Mouse (Mus musculus) C2C12 (cell line): ENCODE measurements around the gene Gm14124. TPM values are rescaled to one million over a fixed set of nuclear protein-coding genes. Genes with fewer than 3 reads are reported as not detected.

ENCODE experiments used
- H3K27me3 ChIP-seq: one replicate; pipeline ENCODE4 v1.6.1; 2011; ENCODE audit not compliant: control insufficient read depth, insufficient read depth, insufficient read length
- H3K36me3 ChIP-seq: one replicate; pipeline ENCODE4 v1.6.1; 2011; ENCODE audit not compliant: control insufficient read depth, insufficient read depth
- H3K4me3 ChIP-seq: one replicate; pipeline ENCODE4 v1.5.1; 2011; ENCODE audit warnings: mild to moderate bottlenecking, control low read depth; ENCODE audit not compliant: poor library complexity, insufficient read depth, severe bottlenecking
- H3K79me2 ChIP-seq: one replicate; pipeline ENCODE4 v1.6.1; 2011; ENCODE audit not compliant: control insufficient read depth, insufficient read depth
- H3K79me3 ChIP-seq: one replicate; pipeline ENCODE4 v1.6.1; 2011; ENCODE audit warnings: low read depth, control low read depth
- H3ac ChIP-seq: one replicate; pipeline ENCODE3; 2011; ENCODE audit warnings: low read depth; ENCODE audit not compliant: control insufficient read depth, insufficient read length
- CEBPB ChIP-seq: IDR thresholded peaks from one replicate; pipeline ENCODE4 v1.6.1; 2011; ENCODE audit warnings: low read depth, mild to moderate bottlenecking, control low read depth, moderate library complexity
- CTCF ChIP-seq: IDR thresholded peaks from one replicate; pipeline ENCODE4 v1.5.1; 2011; ENCODE audit not compliant: control insufficient read depth, insufficient read depth, insufficient read length
- FOSL1 ChIP-seq: IDR thresholded peaks from one replicate; pipeline ENCODE4 v1.8.0; 2011; ENCODE audit warnings: mild to moderate bottlenecking, low read length; ENCODE audit not compliant: poor library complexity, insufficient read depth, severe bottlenecking
- MAX ChIP-seq: IDR thresholded peaks from one replicate; pipeline ENCODE4 v1.6.1; 2011; ENCODE audit warnings: mild to moderate bottlenecking, control low read depth
- MYOD1 ChIP-seq: IDR thresholded peaks from one replicate; pipeline ENCODE4 v1.6.1; 2011; ENCODE audit warnings: low read depth; ENCODE audit not compliant: control insufficient read depth, insufficient read length
- MYOG ChIP-seq: IDR thresholded peaks from one replicate; pipeline ENCODE4 v1.6.1; 2011; ENCODE audit not compliant: control insufficient read depth, insufficient read length; ENCODE audit errors: extremely low read depth
- USF1 ChIP-seq: IDR thresholded peaks from one replicate; pipeline ENCODE4 v1.6.1; 2011; ENCODE audit warnings: low read depth, mild to moderate bottlenecking, control low read depth, moderate library complexity
- polyA plus RNA-seq: library from polyadenylated mRNA; unstranded; fragments of >200 nt; fragmentation: generic; extraction: Trizol; gene quantifications from one replicate; pipeline ENCODE4 v1.2.1, GENCODE M21; 2012; ENCODE audit warnings: missing spikeins

Gm14124 gene
- polyA plus RNA-seq, 1 experiment = 0.18 TPM

DNA sequence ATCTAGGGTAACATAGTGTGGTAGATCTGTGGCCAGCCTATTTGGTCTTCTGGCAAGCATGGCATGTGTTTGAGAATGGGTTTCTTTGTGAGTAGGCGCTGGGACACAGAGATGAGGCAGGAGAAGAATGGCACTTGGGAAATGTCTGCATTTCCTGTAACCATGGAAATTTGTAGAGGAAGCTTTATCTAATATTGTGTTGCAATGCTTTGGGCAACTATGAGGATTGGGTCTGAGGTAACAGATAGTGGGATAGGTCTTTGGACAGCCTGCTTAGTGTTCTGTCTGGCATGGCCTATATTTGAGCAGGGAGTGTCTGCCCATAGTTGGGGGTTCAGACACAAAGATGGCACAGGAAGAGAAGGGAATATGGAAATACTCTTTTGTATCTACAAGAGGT, 61.7 kb downstream of the Gm14124 start:
- peaks cover 68% of the 10 kb centered on the region for H3K79me3 ChIP-seq
- no peak for TF ChIP-seq USF1
- TF ChIP-seq MYOG = no peak
- no peak for TF ChIP-seq CEBPB
- TF ChIP-seq FOSL1 = no peak
- no peak for TF ChIP-seq MAX
- TF ChIP-seq CTCF = no peak
- no peak for TF ChIP-seq MYOD1
- no peaks in the 10 kb centered on the region for H3K27me3 ChIP-seq
- no peak overlapping the region for H3K4me3 ChIP-seq
- peaks cover 94% of the 10 kb centered on the region for H3K79me2 ChIP-seq
- H3K36me3 ChIP-seq = peaks cover 34% of the 10 kb centered on the region
- H3ac ChIP-seq = no peak overlapping the region

Other genes with a start within 250 kb of the Gm14124 start
- gene Zfp120, start 120.8 kb upstream of the Gm14124 start, polyA plus RNA-seq = 1.4 TPM
- gene Gm10770, start 77.8 kb upstream of the Gm14124 start, polyA plus RNA-seq = not detected
- gene Gm14139, start 75.8 kb upstream of the Gm14124 start, polyA plus RNA-seq = 1.3 TPM
- 0.74 TPM for gene Zfp937, start 39.4 kb upstream of the Gm14124 start, polyA plus RNA-seq
- 0.83 TPM for gene Gm21994, start 1.9 kb upstream of the Gm14124 start, polyA plus RNA-seq
- gene Gm10130, start 66.2 kb downstream of the Gm14124 start, polyA plus RNA-seq = not detected
- gene 3300002I08Rik, start 105.2 kb downstream of the Gm14124 start, polyA plus RNA-seq = 0.75 TPM
- gene Zfp442, start 194.0 kb downstream of the Gm14124 start, polyA plus RNA-seq = 0.47 TPM
- gene Zfp345, start 227.6 kb downstream of the Gm14124 start, polyA plus RNA-seq = 0.18 TPM